Mouse (Mus musculus) embryonic fibroblast, embryonic 13.5 days (primary cell): ENCODE results near the gene Capn3. TPM values are rescaled to one million over a fixed set of nuclear protein-coding genes. Genes with fewer than 3 reads are reported as not detected.

Experiments used
- H3K27ac ChIP-seq: 2 replicates; pipeline ENCODE4 v1.5.1; 2012; ENCODE audit warnings: low read length, control low read depth, inconsistent platforms; ENCODE audit not compliant: insufficient read depth
- H3K4me1 ChIP-seq: 2 replicates; pipeline ENCODE4 v1.6.1; 2011; ENCODE audit warnings: low read length; ENCODE audit not compliant: control insufficient read depth, insufficient read depth
- H3K4me3 ChIP-seq: 2 replicates; pipeline ENCODE4 v1.5.1; 2011; ENCODE audit warnings: mild to moderate bottlenecking, control low read depth, low read length; ENCODE audit not compliant: insufficient read depth
- CTCF ChIP-seq: IDR thresholded peaks from 2 replicates; pipeline ENCODE4 v1.5.1; 2011; ENCODE audit warnings: mild to moderate bottlenecking, control low read depth, low read length, moderate library complexity, borderline replicate concordance; ENCODE audit not compliant: insufficient read depth
- POLR2A ChIP-seq: IDR thresholded peaks from 2 replicates; pipeline ENCODE4 v1.6.1; 2011; ENCODE audit warnings: low read depth, mild to moderate bottlenecking, control low read depth, low read length, moderate library complexity
- polyA plus RNA-seq: library from polyadenylated mRNA; stranded (reverse); fragments of >200 nt; gene quantifications from 2 replicates; pipeline ENCODE4 v1.2.4, GENCODE M21; 2011; ENCODE audit warnings: low read depth; ENCODE audit not compliant: missing spikeins, insufficient read length

Capn3 gene
- polyA plus RNA-seq, 1 experiment = not detected

- Histone ChIP-seq H3K4me3 (no peak overlapping the region), H3K4me1 (peaks cover 5% of the 10 kb centered on the region; the same call in 1 of the 2 replicates), H3K27ac (no peak overlapping the region)
- no peak for TF ChIP-seq POLR2A
- TF ChIP-seq CTCF = no peak
These were observed 46.2 kb downstream of the Capn3 start for GRCm38 (mm10) chr2:120501931-120502604.

DNA sequence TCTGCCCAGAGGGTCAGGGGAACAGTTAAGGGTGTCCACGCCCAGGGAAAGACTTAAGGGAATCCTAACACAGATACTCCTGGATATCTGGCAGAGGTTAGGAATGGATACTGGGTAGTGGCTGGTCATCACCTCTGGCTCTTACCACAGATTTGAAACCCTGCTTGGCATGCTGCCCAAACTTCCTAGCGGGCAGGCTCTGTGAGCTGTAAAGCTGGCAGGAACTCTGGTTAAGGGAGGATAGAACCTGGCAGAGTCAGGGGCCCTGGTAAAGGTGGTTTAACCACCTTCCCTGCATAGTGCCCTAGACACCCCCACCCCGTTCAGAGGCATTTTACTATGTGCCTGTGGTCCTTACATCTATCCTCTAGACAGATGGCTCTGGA, 46.8 kb downstream of the Capn3 start:
- TF ChIP-seq POLR2A = no peak
- no peak for TF ChIP-seq CTCF
- peaks cover 5% of the 10 kb centered on the region; the same call in 1 of the 2 replicates for H3K4me1 ChIP-seq
- H3K4me3 ChIP-seq = no peak overlapping the region
- no peak overlapping the region for H3K27ac ChIP-seq

- Histone ChIP-seq H3K27ac (no peak overlapping the region), H3K4me3 (no peak overlapping the region), H3K4me1 (peaks cover 5% of the 10 kb centered on the region; the same call in 1 of the 2 replicates)
- TF ChIP-seq CTCF (no peak), POLR2A (no peak)
These were observed 47.3 kb downstream of the Capn3 start for GRCm38 (mm10) chr2:120503094-120503493.

GRCm38 (mm10) chr2:120503992-120504391, 48.2 kb downstream of the Capn3 start:
- Histone ChIP-seq H3K27ac (no peak overlapping the region), H3K4me3 (no peak overlapping the region), H3K4me1 (peaks cover 5% of the 10 kb centered on the region; the same call in 1 of the 2 replicates)
- TF ChIP-seq POLR2A (no peak), CTCF (no peak)

DNA sequence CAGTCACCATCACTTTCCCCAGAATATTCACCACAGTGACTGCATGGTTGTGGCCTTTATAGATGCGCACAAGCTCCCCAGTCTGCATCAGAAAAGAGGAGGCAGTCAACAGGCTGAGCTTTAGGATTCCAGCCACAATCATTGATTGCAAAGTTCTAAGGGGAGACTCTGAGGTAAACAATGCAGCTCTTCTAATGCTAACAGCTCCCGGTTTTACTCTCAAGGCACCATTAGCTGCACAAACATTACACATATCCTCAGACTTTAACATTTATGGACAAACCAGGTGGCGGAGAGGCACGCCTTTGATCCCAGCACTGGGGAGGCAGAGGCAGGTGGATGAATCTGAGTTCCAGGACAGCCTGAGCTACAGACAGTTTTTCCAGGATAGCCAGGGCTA, 58.4 kb downstream of the Capn3 start:
- H3K27ac ChIP-seq = no peak overlapping the region
- peaks cover 9% of the 10 kb centered on the region for H3K4me1 ChIP-seq
- H3K4me3 ChIP-seq = no peak overlapping the region
- TF ChIP-seq POLR2A (no peak), CTCF (no peak)

GRCm38 (mm10) chr2:120518547-120519210, 62.9 kb downstream of the Capn3 start:
- no peak for TF ChIP-seq POLR2A
- TF ChIP-seq CTCF = no peak
- H3K27ac ChIP-seq = peak overlapping the region; percentile 97
- H3K4me3 ChIP-seq = no peak overlapping the region
- H3K4me1 ChIP-seq = peaks cover 9% of the 10 kb centered on the region

GRCm38 (mm10) chr2:120526771-120527170, 71.0 kb downstream of the Capn3 start:
- Histone ChIP-seq H3K4me1 (no peaks in the 10 kb centered on the region), H3K4me3 (no peak overlapping the region), H3K27ac (no peak overlapping the region)
- no peak for TF ChIP-seq POLR2A

- no peak for TF ChIP-seq CTCF
- no peak for TF ChIP-seq POLR2A
- no peaks in the 10 kb centered on the region for H3K4me1 ChIP-seq
- no peak overlapping the region for H3K27ac ChIP-seq
- H3K4me3 ChIP-seq = no peak overlapping the region
These were observed 73.7 kb downstream of the Capn3 start for GRCm38 (mm10) chr2:120529531-120529930.

GRCm38 (mm10) chr2:120531223-120531622, 75.4 kb downstream of the Capn3 start:
- TF ChIP-seq POLR2A (no peak), CTCF (no peak)
- H3K27ac ChIP-seq = no peak overlapping the region
- no peak overlapping the region for H3K4me3 ChIP-seq
- H3K4me1 ChIP-seq = no peaks in the 10 kb centered on the region

DNA sequence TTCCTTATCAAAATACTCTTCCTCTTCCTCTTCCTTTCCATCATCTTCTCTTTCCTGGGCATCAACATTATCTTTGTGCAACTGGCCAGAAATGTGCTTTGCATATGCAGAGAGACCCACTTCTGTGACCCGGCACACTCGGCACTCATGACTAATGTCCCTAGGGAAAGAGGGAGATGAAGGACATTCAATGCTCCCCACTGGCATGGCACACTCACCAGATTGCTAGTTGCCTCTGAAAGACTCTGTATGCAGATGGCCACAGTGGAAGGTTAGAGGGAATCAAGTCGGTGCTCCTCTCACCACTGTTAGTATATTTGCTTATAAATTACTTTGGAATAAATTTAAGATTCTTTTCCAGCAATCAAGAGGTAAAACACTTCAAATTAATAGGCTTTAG, 83.5 kb downstream of the Capn3 start:
- 0 out of 2 replicates have a peak, but pooled peaks cover 3% of the 10 kb centered on the region for H3K4me1 ChIP-seq
- no peak overlapping the region for H3K4me3 ChIP-seq
- no peak overlapping the region; the same call in 1 of the 2 replicates for H3K27ac ChIP-seq
- no peak for TF ChIP-seq POLR2A
- no peak for TF ChIP-seq CTCF
